Mouse (Mus musculus): ENCODE results near the gene Pde10a. TPM values are rescaled to one million over a fixed set of nuclear protein-coding genes. Genes with fewer than 3 reads are reported as not detected.
"Not testable (repeated sequence)": the region's sequence is repeated elsewhere in the genome, so short reads cannot be mapped to it uniquely, and the experiment has no call there.

The Pde10a gene
- polyA plus RNA-seq, 1 experiment, result 26.2 TPM

- H3K4me3 ChIP-seq (ENCODE audit: control insufficient read depth, low read depth, low read length), result no peak overlapping the region
- no peaks in the 10 kb centered on the region for H3K4me1 ChIP-seq (ENCODE audit: control insufficient read depth, insufficient read depth, low read length)
- no peaks in the 10 kb centered on the region for H3K27me3 ChIP-seq (ENCODE audit: control insufficient read depth, insufficient read depth, low read length)
- TF ChIP-seq POLR2A (IDR thresholded peaks at IDR 0.05; ENCODE audit: control insufficient read depth, low read depth, low read length) (no peak), CTCF (IDR thresholded peaks at IDR 0.05; ENCODE audit: control insufficient read depth, insufficient read depth, insufficient replicate concordance, low read depth, low read length) (no peak)
- no peaks in the 10 kb centered on the region for H3K36me3 ChIP-seq (ENCODE audit: control insufficient read depth, insufficient read depth, low read length)
- H3K27ac ChIP-seq (ENCODE audit: control insufficient read depth, insufficient read depth, low read depth, low read length), result no peak overlapping the region
These were observed 175.9 kb downstream of the Pde10a start for GRCm38 (mm10) chr17:8701096-8701495.

- Histone ChIP-seq H3K27me3 (ENCODE audit: control insufficient read depth, insufficient read depth, low read length) (no peaks in the 10 kb centered on the region), H3K27ac (ENCODE audit: control insufficient read depth, insufficient read depth, low read depth, low read length) (no peak overlapping the region), H3K4me3 (ENCODE audit: control insufficient read depth, low read depth, low read length) (no peak overlapping the region), H3K36me3 (ENCODE audit: control insufficient read depth, insufficient read depth, low read length) (no peaks in the 10 kb centered on the region), H3K4me1 (ENCODE audit: control insufficient read depth, insufficient read depth, low read length) (no peaks in the 10 kb centered on the region)
- no peak for TF ChIP-seq POLR2A (IDR thresholded peaks at IDR 0.05; ENCODE audit: control insufficient read depth, low read depth, low read length)
- TF ChIP-seq CTCF (IDR thresholded peaks at IDR 0.05; ENCODE audit: control insufficient read depth, insufficient read depth, insufficient replicate concordance, low read depth, low read length), result no peak
These were observed 177.3 kb downstream of the Pde10a start for GRCm38 (mm10) chr17:8702503-8702902.

- Histone ChIP-seq H3K27me3 (ENCODE audit: control insufficient read depth, insufficient read depth, low read length) (no peaks in the 10 kb centered on the region), H3K36me3 (ENCODE audit: control insufficient read depth, insufficient read depth, low read length) (no peaks in the 10 kb centered on the region), H3K4me1 (ENCODE audit: control insufficient read depth, insufficient read depth, low read length) (no peaks in the 10 kb centered on the region), H3K27ac (ENCODE audit: control insufficient read depth, insufficient read depth, low read depth, low read length) (no peak overlapping the region), H3K4me3 (ENCODE audit: control insufficient read depth, low read depth, low read length) (no peak overlapping the region)
- TF ChIP-seq CTCF (IDR thresholded peaks at IDR 0.05; ENCODE audit: control insufficient read depth, insufficient read depth, insufficient replicate concordance, low read depth, low read length), result no peak
- no peak for TF ChIP-seq POLR2A (IDR thresholded peaks at IDR 0.05; ENCODE audit: control insufficient read depth, low read depth, low read length)
These were observed 182.8 kb downstream of the Pde10a start for GRCm38 (mm10) chr17:8708006-8708405.

- not testable (repeated sequence) for H3K4me3 ChIP-seq (ENCODE audit: control insufficient read depth, low read depth, low read length); H3K27ac ChIP-seq (ENCODE audit: control insufficient read depth, insufficient read depth, low read depth, low read length); H3K27me3 ChIP-seq (ENCODE audit: control insufficient read depth, insufficient read depth, low read length); H3K4me1 ChIP-seq (ENCODE audit: control insufficient read depth, insufficient read depth, low read length); H3K36me3 ChIP-seq (ENCODE audit: control insufficient read depth, insufficient read depth, low read length)
These were observed 187.6 kb downstream of the Pde10a start for GRCm38 (mm10) chr17:8712734-8713133.

GRCm38 (mm10) chr17:8720961-8721360, 195.8 kb downstream of the Pde10a start:
- Histone ChIP-seq H3K27ac (ENCODE audit: control insufficient read depth, insufficient read depth, low read depth, low read length) (no peak overlapping the region), H3K36me3 (ENCODE audit: control insufficient read depth, insufficient read depth, low read length) (no peaks in the 10 kb centered on the region)

GRCm38 (mm10) chr17:8724464-8724974, 199.3 kb downstream of the Pde10a start:
- no peak for TF ChIP-seq CTCF (IDR thresholded peaks at IDR 0.05; ENCODE audit: control insufficient read depth, insufficient read depth, insufficient replicate concordance, low read depth, low read length)
- TF ChIP-seq POLR2A (IDR thresholded peaks at IDR 0.05; ENCODE audit: control insufficient read depth, low read depth, low read length), result no peak
- H3K4me3 ChIP-seq (ENCODE audit: control insufficient read depth, low read depth, low read length), result no peak overlapping the region
- no peaks in the 10 kb centered on the region for H3K4me1 ChIP-seq (ENCODE audit: control insufficient read depth, insufficient read depth, low read length)
- no peak overlapping the region for H3K27ac ChIP-seq (ENCODE audit: control insufficient read depth, insufficient read depth, low read depth, low read length)
- H3K27me3 ChIP-seq (ENCODE audit: control insufficient read depth, insufficient read depth, low read length), result no peaks in the 10 kb centered on the region
- no peaks in the 10 kb centered on the region for H3K36me3 ChIP-seq (ENCODE audit: control insufficient read depth, insufficient read depth, low read length)

More at GRCm38 (mm10) chr17:8720961-8721360, 195.8 kb downstream of the Pde10a start:
- H3K4me3 ChIP-seq (ENCODE audit: control insufficient read depth, low read depth, low read length), result no peak overlapping the region
- H3K27me3 ChIP-seq (ENCODE audit: control insufficient read depth, insufficient read depth, low read length), result no peaks in the 10 kb centered on the region
- no peaks in the 10 kb centered on the region for H3K4me1 ChIP-seq (ENCODE audit: control insufficient read depth, insufficient read depth, low read length)
- TF ChIP-seq POLR2A (IDR thresholded peaks at IDR 0.05; ENCODE audit: control insufficient read depth, low read depth, low read length), result no peak

GRCm38 (mm10) chr17:8728646-8729045, 203.5 kb downstream of the Pde10a start:
- no peaks in the 10 kb centered on the region for H3K27me3 ChIP-seq (ENCODE audit: control insufficient read depth, insufficient read depth, low read length)
- TF ChIP-seq POLR2A (IDR thresholded peaks at IDR 0.05; ENCODE audit: control insufficient read depth, low read depth, low read length) (no peak), CTCF (IDR thresholded peaks at IDR 0.05; ENCODE audit: control insufficient read depth, insufficient read depth, insufficient replicate concordance, low read depth, low read length) (no peak)
- H3K27ac ChIP-seq (ENCODE audit: control insufficient read depth, insufficient read depth, low read depth, low read length), result no peak overlapping the region
- no peaks in the 10 kb centered on the region for H3K36me3 ChIP-seq (ENCODE audit: control insufficient read depth, insufficient read depth, low read length)
- no peak overlapping the region for H3K4me3 ChIP-seq (ENCODE audit: control insufficient read depth, low read depth, low read length)
- no peaks in the 10 kb centered on the region; the same call in 1 of the 2 replicates for H3K4me1 ChIP-seq (ENCODE audit: control insufficient read depth, insufficient read depth, low read length)

DNA sequence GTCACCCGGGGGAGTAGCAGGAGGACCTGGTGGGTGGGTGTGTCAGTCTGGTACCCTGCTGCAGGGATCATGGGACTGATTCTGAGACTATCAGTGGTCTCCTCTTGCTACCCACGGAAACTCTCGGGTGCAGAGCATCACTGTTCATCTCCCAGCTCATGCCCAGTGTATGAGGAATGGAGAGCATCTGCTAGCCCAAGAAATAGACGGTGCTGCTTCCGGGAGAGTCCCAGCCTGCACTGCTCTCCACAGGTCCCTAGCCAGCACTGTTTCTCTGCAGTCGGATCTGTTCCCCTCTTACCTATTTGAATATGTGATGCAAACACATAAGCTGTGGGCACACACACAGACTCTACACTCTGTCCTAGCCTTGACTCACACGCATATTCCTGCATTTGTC, 204.6 kb downstream of the Pde10a start:
- Histone ChIP-seq H3K4me1 (ENCODE audit: control insufficient read depth, insufficient read depth, low read length) (no peaks in the 10 kb centered on the region; the same call in 1 of the 2 replicates), H3K27ac (ENCODE audit: control insufficient read depth, insufficient read depth, low read depth, low read length) (no peak overlapping the region), H3K36me3 (ENCODE audit: control insufficient read depth, insufficient read depth, low read length) (no peaks in the 10 kb centered on the region), H3K4me3 (ENCODE audit: control insufficient read depth, low read depth, low read length) (no peak overlapping the region), H3K27me3 (ENCODE audit: control insufficient read depth, insufficient read depth, low read length) (no peaks in the 10 kb centered on the region)
- TF ChIP-seq POLR2A (IDR thresholded peaks at IDR 0.05; ENCODE audit: control insufficient read depth, low read depth, low read length) (no peak), CTCF (IDR thresholded peaks at IDR 0.05; ENCODE audit: control insufficient read depth, insufficient read depth, insufficient replicate concordance, low read depth, low read length) (no peak)
